Mouse (Mus musculus): ENCODE measurements around the gene Fxyd1. TPM values are rescaled to one million over a fixed set of nuclear protein-coding genes. Genes with fewer than 3 reads are reported as not detected.

The Fxyd1 gene
- polyA plus RNA-seq (2012; rRNA removed) = 186 and 200 TPM in 2 replicates

GRCm38 (mm10) chr7:31057071-31057470 lies at the start of gene Fxyd1:
Gene Fxyd1, minus strand, starts transcription at chr7:31057199.

GRCm38 (mm10) chr7:31076492-31076891 lies 19.5 kb upstream of the Fxyd1 start, which contains the start of gene Fxyd3:
Gene Fxyd3, minus strand, starts transcription at chr7:31076704.

GRCm38 (mm10) chr7:31059108-31059507 lies 2.1 kb upstream of the Fxyd1 start, which contains the start of gene Lgi4:
Gene Lgi4, plus strand, starts transcription at chr7:31059342.

GRCm38 (mm10) chr7:31051321-31052021 lies 5.5 kb downstream of the Fxyd1 start, which contains the start of gene Fxyd7:
Gene Fxyd7, minus strand, starts transcription at chr7:31051467.

GRCm38 (mm10) chr7:31042431-31042910 lies 14.5 kb downstream of the Fxyd1 start, which contains the start of gene Fxyd5:
Gene Fxyd5, minus strand, starts transcription at chr7:31042481.

Other genes starting within 250 kb of the Fxyd1 start
- 1.4 and 1.7 TPM in 2 replicates for gene Ffar2, start 233.4 kb downstream of the Fxyd1 start, polyA plus RNA-seq (2012; rRNA removed)
- not detected in 2 replicates for gene Ffar3, start 201.0 kb downstream of the Fxyd1 start, polyA plus RNA-seq (2012; rRNA removed)
- 0.06 and 0.07 TPM in 2 replicates for gene Ffar1, start 195.6 kb downstream of the Fxyd1 start, polyA plus RNA-seq (2012; rRNA removed)
- gene Cd22, start 176.9 kb downstream of the Fxyd1 start, polyA plus RNA-seq (2012; rRNA removed) = 3.4 and 4.7 TPM in 2 replicates
- gene Mag, start 142.3 kb downstream of the Fxyd1 start, polyA plus RNA-seq (2012; rRNA removed) = 0.32 and 0.35 TPM in 2 replicates
- gene Hamp2, start 132.5 kb downstream of the Fxyd1 start, polyA plus RNA-seq (2012; rRNA removed) = not detected in 2 replicates
- gene Hamp, start 113.2 kb downstream of the Fxyd1 start, polyA plus RNA-seq (2012; rRNA removed) = 30.9 and 57.5 TPM in 2 replicates
- 47.1 and 50.1 TPM in 2 replicates for gene Usf2, start 100.4 kb downstream of the Fxyd1 start, polyA plus RNA-seq (2012; rRNA removed)
- gene Lsr, start 83.7 kb downstream of the Fxyd1 start, polyA plus RNA-seq (2012; rRNA removed) = 31.7 and 32.1 TPM in 2 replicates
- gene Fam187b, start 83.4 kb downstream of the Fxyd1 start, polyA plus RNA-seq (2012; rRNA removed) = 4.2 and 4.8 TPM in 2 replicates
- 21.8 and 22.9 TPM in 2 replicates for gene Fxyd5, start 14.7 kb downstream of the Fxyd1 start, polyA plus RNA-seq (2012; rRNA removed)
- gene Fxyd7, start 5.7 kb downstream of the Fxyd1 start, polyA plus RNA-seq (2012; rRNA removed) = 0.53 and 0.70 TPM in 2 replicates
- 0.21 and 0.23 TPM in 2 replicates for gene Lgi4, start 2.1 kb upstream of the Fxyd1 start, polyA plus RNA-seq (2012; rRNA removed)
- 0.85 and 1.2 TPM in 2 replicates for gene Fxyd3, start 19.5 kb upstream of the Fxyd1 start, polyA plus RNA-seq (2012; rRNA removed)
- 217 and 233 TPM in 2 replicates for gene Hpn, start 58.1 kb upstream of the Fxyd1 start, polyA plus RNA-seq (2012; rRNA removed)
- 2.8 and 3.3 TPM in 2 replicates for gene Scn1b, start 69.8 kb upstream of the Fxyd1 start, polyA plus RNA-seq (2012; rRNA removed)
- gene Gramd1a, start 98.7 kb upstream of the Fxyd1 start, polyA plus RNA-seq (2012; rRNA removed) = 30.3 and 39.3 TPM in 2 replicates
- gene Scgb2b2, start 233.3 kb upstream of the Fxyd1 start, polyA plus RNA-seq (2012; rRNA removed) = not detected in 2 replicates
- not detected in 2 replicates for gene Scgb1b2, start 234.6 kb upstream of the Fxyd1 start, polyA plus RNA-seq (2012; rRNA removed)